Mouse (Mus musculus): ENCODE data around the gene Vwa5b1. TPM values are rescaled to one million over a fixed set of nuclear protein-coding genes. Genes with fewer than 3 reads are reported as not detected.

The Vwa5b1 gene
- total RNA-seq, 1 experiment, result not detected

GRCm38 (mm10) chr4:138676480-138676879, 40.8 kb upstream of the Vwa5b1 start:
- no peaks in the 10 kb centered on the region for H3K4me1 ChIP-seq (ENCODE audit: control insufficient read depth in 2 of 2, insufficient read depth in 2 of 2, low read length in 2 of 2, poor library complexity in 1 of 2)
- H3K4me3 ChIP-seq (ENCODE audit: insufficient read depth in 1 of 2, low read depth in 1 of 2, low read length in 2 of 2, poor library complexity in 1 of 2, severe bottlenecking in 1 of 2), result no peak overlapping the region
- TF ChIP-seq ZC3H11A (IDR thresholded peaks at IDR 0.05; ENCODE audit: borderline replicate concordance, low read depth, low read length) (no peak), ZNF384 (IDR thresholded peaks at IDR 0.05; ENCODE audit: low read depth, low read length) (no peak), HCFC1 (IDR thresholded peaks at IDR 0.05; ENCODE audit: borderline replicate concordance, insufficient read depth, low read length) (no peak), CHD2 (IDR thresholded peaks at IDR 0.05; ENCODE audit: low read depth, low read length) (no peak), MAFK (IDR thresholded peaks at IDR 0.05; ENCODE audit: insufficient read depth, low read depth, low read length) (no peak)
- in situ Hi-C loops (cut with MboI; ENCODE audit: low sequenced_read_pairs in 2 of 2, unreplicated experiment in 2 of 2), result no loop called here
- H3K27ac ChIP-seq (ENCODE audit: insufficient read depth, low read depth, low read length, poor library complexity, severe bottlenecking), result no peak overlapping the region
- H3K9ac ChIP-seq (ENCODE audit: insufficient read depth, low read depth, low read length, poor library complexity, severe bottlenecking), result no peak overlapping the region
- no peak for DNase-seq (ENCODE audit: low read depth, low spot score)
- no peaks in the 10 kb centered on the region for H3K9me3 ChIP-seq (ENCODE audit: control insufficient read depth, insufficient read depth, low read depth, low read length)
- H3K36me3 ChIP-seq (ENCODE audit: control insufficient read depth, insufficient read depth, low read length, poor library complexity, severe bottlenecking), result no peaks in the 10 kb centered on the region

DNA sequence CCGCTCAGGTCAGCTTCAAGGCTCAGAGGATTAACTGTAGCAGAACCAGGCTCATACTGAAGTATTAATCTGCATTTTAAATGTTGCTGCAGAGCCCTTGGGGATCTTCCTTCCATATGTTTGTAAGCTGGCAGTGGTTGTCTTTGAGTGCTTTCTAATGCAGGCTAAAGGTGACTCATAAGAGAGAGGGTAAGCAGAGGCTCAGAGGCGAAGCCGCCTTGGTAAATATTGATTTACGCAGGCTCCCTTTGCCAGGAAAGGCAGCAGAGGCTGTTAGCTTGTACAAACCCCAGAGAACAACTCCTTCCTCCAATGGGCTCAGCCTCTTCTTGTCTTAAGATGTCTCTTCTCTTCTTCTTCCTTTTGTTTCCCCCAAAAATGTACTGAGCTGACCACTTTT, 36.5 kb upstream of the Vwa5b1 start:
- Histone ChIP-seq H3K4me1 (ENCODE audit: control insufficient read depth in 2 of 2, insufficient read depth in 2 of 2, low read length in 2 of 2, poor library complexity in 1 of 2) (no peaks in the 10 kb centered on the region), H3K4me3 (ENCODE audit: insufficient read depth in 1 of 2, low read depth in 1 of 2, low read length in 2 of 2, poor library complexity in 1 of 2, severe bottlenecking in 1 of 2) (no peak overlapping the region), H3K9me3 (ENCODE audit: control insufficient read depth, insufficient read depth, low read depth, low read length) (no peaks in the 10 kb centered on the region), H3K27ac (ENCODE audit: insufficient read depth, low read depth, low read length, poor library complexity, severe bottlenecking) (no peak overlapping the region), H3K36me3 (ENCODE audit: control insufficient read depth, insufficient read depth, low read length, poor library complexity, severe bottlenecking) (no peaks in the 10 kb centered on the region), H3K9ac (ENCODE audit: insufficient read depth, low read depth, low read length, poor library complexity, severe bottlenecking) (no peak overlapping the region)
- DNase-seq (ENCODE audit: low read depth, low spot score), result no peak
- in situ Hi-C loops (cut with MboI; ENCODE audit: low sequenced_read_pairs in 2 of 2, unreplicated experiment in 2 of 2), result no loop called here
- TF ChIP-seq HCFC1 (IDR thresholded peaks at IDR 0.05; ENCODE audit: borderline replicate concordance, insufficient read depth, low read length) (no peak), CHD2 (IDR thresholded peaks at IDR 0.05; ENCODE audit: low read depth, low read length) (no peak)

- H3K27ac ChIP-seq (ENCODE audit: insufficient read depth, low read depth, low read length, poor library complexity, severe bottlenecking), result no peak overlapping the region
- H3K9me3 ChIP-seq (ENCODE audit: control insufficient read depth, insufficient read depth, low read depth, low read length), result no peaks in the 10 kb centered on the region
- H3K4me3 ChIP-seq (ENCODE audit: insufficient read depth in 1 of 2, low read depth in 1 of 2, low read length in 2 of 2, poor library complexity in 1 of 2, severe bottlenecking in 1 of 2), result no peak overlapping the region
- no peak overlapping the region for H3K9ac ChIP-seq (ENCODE audit: insufficient read depth, low read depth, low read length, poor library complexity, severe bottlenecking)
- H3K36me3 ChIP-seq (ENCODE audit: control insufficient read depth, insufficient read depth, low read length, poor library complexity, severe bottlenecking), result no peaks in the 10 kb centered on the region
- in situ Hi-C loops (cut with MboI; ENCODE audit: low sequenced_read_pairs in 2 of 2, unreplicated experiment in 2 of 2), result no loop called here
- TF ChIP-seq HCFC1 (IDR thresholded peaks at IDR 0.05; ENCODE audit: borderline replicate concordance, insufficient read depth, low read length), result no peak
- no peak for TF ChIP-seq ZNF384 (IDR thresholded peaks at IDR 0.05; ENCODE audit: low read depth, low read length)
- TF ChIP-seq ZC3H11A (IDR thresholded peaks at IDR 0.05; ENCODE audit: borderline replicate concordance, low read depth, low read length), result no peak
- no peak for TF ChIP-seq CHD2 (IDR thresholded peaks at IDR 0.05; ENCODE audit: low read depth, low read length)
- TF ChIP-seq MAFK (IDR thresholded peaks at IDR 0.05; ENCODE audit: insufficient read depth, low read depth, low read length), result no peak
- DNase-seq (ENCODE audit: low read depth, low spot score), result no peak
- H3K4me1 ChIP-seq (ENCODE audit: control insufficient read depth in 2 of 2, insufficient read depth in 2 of 2, low read length in 2 of 2, poor library complexity in 1 of 2), result 0 out of 4 replicates have a peak, but pooled peaks cover 0 to 2% of the 10 kb centered on the region in 2 experiments
Observed at GRCm38 (mm10) chr4:138670093-138670889, 34.6 kb upstream of the Vwa5b1 start.

DNA sequence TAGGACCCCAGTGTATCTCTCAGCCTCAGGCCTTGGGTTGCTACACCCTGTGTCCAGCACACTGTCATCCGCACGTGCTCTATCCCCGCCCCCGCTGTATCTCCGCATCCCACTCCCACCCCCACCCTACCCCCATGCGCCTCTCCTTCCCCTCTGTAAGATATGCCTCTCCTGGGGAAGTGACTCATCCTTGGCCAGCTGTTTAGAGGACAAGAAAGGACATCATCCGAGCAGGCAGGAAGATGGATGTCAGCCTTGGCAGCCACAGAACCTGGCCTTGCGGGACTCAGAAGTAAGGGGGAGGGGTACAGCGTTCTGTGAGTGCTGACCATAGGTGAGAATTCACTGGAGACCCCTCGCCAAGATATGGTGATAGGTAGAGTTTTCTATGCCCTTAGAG, 30.8 kb upstream of the Vwa5b1 start:
- TF ChIP-seq CHD2 (IDR thresholded peaks at IDR 0.05; ENCODE audit: low read depth, low read length), result no peak
- TF ChIP-seq HCFC1 (IDR thresholded peaks at IDR 0.05; ENCODE audit: borderline replicate concordance, insufficient read depth, low read length), result no peak
- no peak for TF ChIP-seq MAFK (IDR thresholded peaks at IDR 0.05; ENCODE audit: insufficient read depth, low read depth, low read length)
- no peak for TF ChIP-seq ZC3H11A (IDR thresholded peaks at IDR 0.05; ENCODE audit: borderline replicate concordance, low read depth, low read length)
- no peak for TF ChIP-seq ZNF384 (IDR thresholded peaks at IDR 0.05; ENCODE audit: low read depth, low read length)
- Histone ChIP-seq H3K36me3 (ENCODE audit: control insufficient read depth, insufficient read depth, low read length, poor library complexity, severe bottlenecking) (no peaks in the 10 kb centered on the region), H3K27ac (ENCODE audit: insufficient read depth, low read depth, low read length, poor library complexity, severe bottlenecking) (no peak overlapping the region), H3K9me3 (ENCODE audit: control insufficient read depth, insufficient read depth, low read depth, low read length) (no peaks in the 10 kb centered on the region), H3K4me3 (ENCODE audit: insufficient read depth in 1 of 2, low read depth in 1 of 2, low read length in 2 of 2, poor library complexity in 1 of 2, severe bottlenecking in 1 of 2) (no peak overlapping the region), H3K9ac (ENCODE audit: insufficient read depth, low read depth, low read length, poor library complexity, severe bottlenecking) (no peak overlapping the region), H3K4me1 (ENCODE audit: control insufficient read depth in 2 of 2, insufficient read depth in 2 of 2, low read length in 2 of 2, poor library complexity in 1 of 2) (0 out of 4 replicates have a peak, but pooled peaks cover 0 to 2% of the 10 kb centered on the region in 2 experiments)
- in situ Hi-C loops (cut with MboI; ENCODE audit: low sequenced_read_pairs in 2 of 2, unreplicated experiment in 2 of 2), result no loop called here
- no peak for DNase-seq (ENCODE audit: low read depth, low spot score)

Data from ES-E14 (cell line).